Mouse (Mus musculus) spleen, adult 2 months (tissue): Measurements from ENCODE around the gene Mtss1l. TPM values are rescaled to one million over a fixed set of nuclear protein-coding genes. Genes with fewer than 3 reads are reported as not detected.

ENCODE experiments used
- DNase-seq, 2 experiments: peaks; one replicate each; pipeline versions ENCODE4 v3.0.0 to v3.0.0-alpha.2; 2012 to 2021; ENCODE audit warnings: low spot score in 2 of 2, low read depth in 1 of 2
- H3K27ac ChIP-seq: fragments of 200-500 bp; 2 replicates; pipeline ENCODE4 v1.5.1; 2012; ENCODE audit warnings: low read length, inconsistent platforms; ENCODE audit not compliant: insufficient read depth
- H3K27me3 ChIP-seq: fragments of 200-500 bp; 2 replicates; pipeline ENCODE4 v1.6.1; 2012; ENCODE audit warnings: mild to moderate bottlenecking, moderate library complexity, low read length, inconsistent platforms; ENCODE audit not compliant: control insufficient read depth, insufficient read depth
- H3K36me3 ChIP-seq: fragments of 200-500 bp; 2 replicates; pipeline ENCODE4 v1.6.1; 2012; ENCODE audit warnings: mild to moderate bottlenecking, low read length, inconsistent platforms; ENCODE audit not compliant: control insufficient read depth, insufficient read depth
- H3K4me1 ChIP-seq: fragments of 200-500 bp; 2 replicates; pipeline ENCODE4 v1.6.1; 2011; ENCODE audit warnings: inconsistent platforms; ENCODE audit not compliant: control insufficient read depth, insufficient read depth, insufficient read length
- H3K4me3 ChIP-seq: fragments of 200-500 bp; 2 replicates; pipeline ENCODE4 v1.5.1; 2011; ENCODE audit warnings: mild to moderate bottlenecking, inconsistent platforms; ENCODE audit not compliant: insufficient read depth, insufficient read length; ENCODE audit errors: extremely low read depth
- CTCF ChIP-seq: fragments of 200-500 bp; IDR thresholded peaks from 2 replicates; pipeline ENCODE4 v1.5.1; 2011; ENCODE audit warnings: mild to moderate bottlenecking, inconsistent platforms; ENCODE audit not compliant: insufficient read depth, insufficient read length, insufficient replicate concordance; ENCODE audit errors: extremely low read depth
- POLR2A ChIP-seq: fragments of 200-500 bp; IDR thresholded peaks from 2 replicates; pipeline ENCODE4 v1.6.1; 2011; ENCODE audit warnings: low read depth, low read length, inconsistent platforms
- WGBS: fragments of 180-500 bp; shearing (Covaris S2); methylation state at CpG from one replicate; pipeline ENCODE4 v1.1.7; 2018; 5-methylcytosine and 5-hydroxymethylcytosine counted together
- polyA plus RNA-seq: library from polyadenylated mRNA; depleted of rRNA; stranded (reverse); fragments of >200 nt; gene quantifications from 2 replicates; pipeline ENCODE4 v1.2.3, GENCODE M21; 2012

Mtss1l gene
- polyA plus RNA-seq, 1 experiment, result 34.8 TPM

GRCm38 (mm10) chr8:110750269-110750668 lies 29.0 kb downstream of the Mtss1l start:
- H3K36me3 ChIP-seq, result no peaks in the 10 kb centered on the region
- H3K27me3 ChIP-seq, result no peaks in the 10 kb centered on the region
- no peak overlapping the region for H3K27ac ChIP-seq
- H3K4me3 ChIP-seq, result no peak overlapping the region
- no peak for DNase-seq
- no peaks in the 10 kb centered on the region for H3K4me1 ChIP-seq
- WGBS, result 56% methylated on average over 13 of the region's 13 CpGs
- TF ChIP-seq CTCF, result no peak
- no peak for TF ChIP-seq POLR2A

- Histone ChIP-seq H3K4me1 (no peaks in the 10 kb centered on the region), H3K36me3 (no peaks in the 10 kb centered on the region)
- WGBS, result 92% methylated on average over 5 of the region's 5 CpGs
Observed at GRCm38 (mm10) chr8:110751490-110751889, 30.2 kb downstream of the Mtss1l start.

GRCm38 (mm10) chr8:110754713-110755112 lies 33.4 kb downstream of the Mtss1l start:
- TF ChIP-seq CTCF, result no peak
- no peak for TF ChIP-seq POLR2A
- Histone ChIP-seq H3K27me3 (no peaks in the 10 kb centered on the region), H3K4me1 (no peaks in the 10 kb centered on the region), H3K27ac (no peak overlapping the region), H3K4me3 (no peak overlapping the region), H3K36me3 (no peaks in the 10 kb centered on the region)
- WGBS, result 61% methylated on average over 4 of the region's 4 CpGs
- no peak for DNase-seq

More at GRCm38 (mm10) chr8:110751490-110751889, 30.2 kb downstream of the Mtss1l start:
- no peak overlapping the region for H3K4me3 ChIP-seq
- no peak overlapping the region for H3K27ac ChIP-seq
- TF ChIP-seq CTCF (no peak), POLR2A (no peak)
- DNase-seq, result no peak
- no peaks in the 10 kb centered on the region for H3K27me3 ChIP-seq

- H3K27me3 ChIP-seq, result no peaks in the 10 kb centered on the region
- H3K27ac ChIP-seq, result no peak overlapping the region
- DNase-seq, result no peak
- TF ChIP-seq POLR2A (no peak), CTCF (no peak)
- 69% methylated on average over 15 of the region's 15 CpGs for WGBS
- no peak overlapping the region for H3K4me3 ChIP-seq
- no peaks in the 10 kb centered on the region for H3K4me1 ChIP-seq
- no peaks in the 10 kb centered on the region for H3K36me3 ChIP-seq
Observed at GRCm38 (mm10) chr8:110755511-110756170, 34.4 kb downstream of the Mtss1l start.

DNA sequence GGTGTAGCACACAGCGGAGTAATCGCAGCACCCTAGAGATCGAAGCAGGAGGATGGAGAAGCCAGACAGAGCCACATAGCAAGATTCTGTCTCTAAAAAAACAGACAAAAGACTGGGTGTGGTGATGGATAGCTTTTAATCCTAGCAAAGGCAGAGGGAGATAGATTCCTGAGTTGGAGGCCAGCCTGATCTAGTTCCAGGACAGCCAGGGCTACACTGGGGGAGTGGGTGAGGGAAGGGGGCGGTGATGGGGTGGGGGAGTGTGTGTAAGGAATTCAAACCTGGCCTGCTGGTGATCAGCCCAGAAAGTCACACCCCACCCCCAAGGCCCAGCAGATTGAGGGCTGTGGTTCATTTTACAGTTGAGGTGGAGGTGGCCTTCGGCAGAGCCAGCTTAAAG lies 34.9 kb downstream of the Mtss1l start:
- no peaks in the 10 kb centered on the region for H3K36me3 ChIP-seq
- TF ChIP-seq CTCF, result no peak
- no peak for TF ChIP-seq POLR2A
- H3K27ac ChIP-seq, result no peak overlapping the region
- no peak for DNase-seq
- no peaks in the 10 kb centered on the region for H3K27me3 ChIP-seq
- no peak overlapping the region for H3K4me3 ChIP-seq
- 88% methylated on average over 5 of the region's 5 CpGs for WGBS
- no peaks in the 10 kb centered on the region for H3K4me1 ChIP-seq

GRCm38 (mm10) chr8:110760280-110760940 lies 39.1 kb downstream of the Mtss1l start:
- H3K27me3 ChIP-seq, result no peaks in the 10 kb centered on the region
- H3K36me3 ChIP-seq, result no peaks in the 10 kb centered on the region
- H3K4me3 ChIP-seq, result no peak overlapping the region
- no peak overlapping the region for H3K27ac ChIP-seq
- 68% methylated on average over 7 of the region's 7 CpGs for WGBS
- TF ChIP-seq POLR2A, result no peak
- TF ChIP-seq CTCF, result no peak
- DNase-seq, result no peak
- no peaks in the 10 kb centered on the region for H3K4me1 ChIP-seq

DNA sequence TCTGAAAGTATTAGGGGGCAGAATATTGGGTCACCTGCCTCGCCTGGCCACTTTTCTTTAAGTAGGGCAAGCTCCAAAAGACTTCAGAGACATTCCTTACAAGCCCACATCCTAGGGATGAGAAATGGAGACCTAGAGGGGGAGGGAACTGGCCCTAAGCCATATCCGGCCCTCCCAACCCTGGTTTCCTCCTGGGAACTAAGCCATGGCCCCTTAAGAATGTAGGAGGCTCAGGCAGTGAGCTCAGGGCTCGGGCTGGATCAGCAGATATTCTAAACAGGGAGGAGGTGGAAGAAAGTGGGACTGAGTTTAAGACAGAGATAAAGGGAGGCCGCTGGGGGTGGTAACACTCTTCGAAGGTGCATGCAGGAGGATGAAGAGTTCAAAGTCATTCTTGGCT lies 39.9 kb downstream of the Mtss1l start:
- DNase-seq, result no peak
- WGBS, result 59% methylated on average over 5 of the region's 5 CpGs
- no peaks in the 10 kb centered on the region for H3K36me3 ChIP-seq
- H3K27me3 ChIP-seq, result no peaks in the 10 kb centered on the region
- H3K4me3 ChIP-seq, result no peak overlapping the region
- no peaks in the 10 kb centered on the region for H3K4me1 ChIP-seq
- no peak for TF ChIP-seq CTCF
- TF ChIP-seq POLR2A, result no peak
- H3K27ac ChIP-seq, result no peak overlapping the region
